Mouse (Mus musculus) embryonic facial prominence, embryonic 14.5 days (tissue): ENCODE measurements at regions not wholly inside any gene's neighbourhood (a gene's known extent, or its start where the extent isn't known, plus 50 kb on each side); places are given as distances from the start of the nearest gene placed in this dataset.

Experiments
- ATAC-seq: fragments of 200-750 bp; cut with Nextera tagmentation; 2 replicates; pipeline ENCODE4 v1.8.0; 2017; ENCODE audit warnings: low read depth, moderate number of reproducible peaks, moderate TSS enrichment
- DNase-seq: peaks from one replicate; pipeline ENCODE4 v3.0.0-alpha.2; 2015; ENCODE audit warnings: low spot score
- H3K27ac ChIP-seq: fragments of 300-500 bp; sonication (generic); replicated peaks from 2 replicates; pipeline ENCODE4 v1.5.1; 2014; ENCODE audit warnings: low read depth, mild to moderate bottlenecking, low read length, moderate library complexity
- H3K27me3 ChIP-seq: fragments of 300-500 bp; sonication (generic); replicated peaks from 2 replicates; pipeline ENCODE4 v1.6.1; 2014; ENCODE audit warnings: low read length; ENCODE audit not compliant: control insufficient read depth, insufficient read depth
- H3K36me3 ChIP-seq: fragments of 300-500 bp; sonication (generic); 2 replicates; pipeline ENCODE4 v1.6.1; 2014; ENCODE audit warnings: low read length, mixed read lengths; ENCODE audit not compliant: control insufficient read depth, insufficient read depth
- H3K4me1 ChIP-seq: fragments of 300-500 bp; sonication (generic); 2 replicates; pipeline ENCODE4 v1.6.1; 2014; ENCODE audit warnings: antibody characterized with exemption, low read length; ENCODE audit not compliant: control insufficient read depth, insufficient read depth
- H3K4me2 ChIP-seq: fragments of 300-500 bp; sonication (generic); 2 replicates; pipeline ENCODE4 v1.6.1; 2014; ENCODE audit warnings: low read depth, mild to moderate bottlenecking, low read length, moderate library complexity, mixed read lengths
- H3K4me3 ChIP-seq: fragments of 300-500 bp; sonication (generic); 2 replicates; pipeline ENCODE4 v1.5.1; 2014; ENCODE audit warnings: low read depth, mild to moderate bottlenecking, low read length
- H3K9ac ChIP-seq: fragments of 300-500 bp; sonication (generic); 2 replicates; pipeline ENCODE4 v1.6.1; 2014; ENCODE audit warnings: low read depth, mild to moderate bottlenecking, low read length, moderate library complexity, mixed read lengths
- H3K9me3 ChIP-seq: fragments of 300-500 bp; sonication (generic); 2 replicates; pipeline ENCODE4 v1.6.1; 2016; ENCODE audit warnings: low read length; ENCODE audit not compliant: control insufficient read depth
- WGBS: fragments of 180-500 bp; shearing (Covaris S2); extraction: QIAGEN DNeasy Blood & Tissue Kit; methylation state at CpG from one replicate; pipeline ENCODE4 v1.1.7; 2014; 5-methylcytosine and 5-hydroxymethylcytosine counted together

DNA sequence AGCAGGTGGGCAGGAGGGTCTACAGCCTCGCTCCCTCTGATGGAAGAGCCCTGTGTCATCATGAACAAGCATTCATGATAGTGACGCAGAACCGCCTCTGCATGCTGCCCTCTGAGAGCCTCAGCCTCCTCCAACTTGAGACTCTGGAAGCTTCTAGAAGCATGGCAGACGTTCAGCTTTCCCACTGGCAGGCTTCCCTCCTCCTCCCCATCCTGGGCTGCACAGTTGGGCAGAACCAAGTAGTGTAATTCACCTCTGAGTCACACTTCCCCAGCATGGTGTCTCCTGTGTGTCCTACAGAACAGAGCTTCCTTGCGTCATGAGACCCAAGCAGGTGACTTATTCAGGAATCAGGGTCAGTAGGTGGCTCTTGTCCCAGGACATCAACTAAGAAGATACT lies 271.3 kb upstream of the Zmiz1 start:
- DNase-seq (no peak), ATAC-seq (no peak)
- H3K9me3 ChIP-seq: no peaks in the 10 kb centered on the region
- no peak overlapping the region for H3K4me3 ChIP-seq
- 90% methylated on average over 5 of the region's 5 CpGs for WGBS
- no peaks in the 10 kb centered on the region for H3K27me3 ChIP-seq
- no peak overlapping the region for H3K27ac ChIP-seq
- no peak overlapping the region for H3K4me2 ChIP-seq
- H3K9ac ChIP-seq: no peak overlapping the region
- no peaks in the 10 kb centered on the region for H3K36me3 ChIP-seq
- H3K4me1 ChIP-seq: peaks cover 13% of the 10 kb centered on the region

DNA sequence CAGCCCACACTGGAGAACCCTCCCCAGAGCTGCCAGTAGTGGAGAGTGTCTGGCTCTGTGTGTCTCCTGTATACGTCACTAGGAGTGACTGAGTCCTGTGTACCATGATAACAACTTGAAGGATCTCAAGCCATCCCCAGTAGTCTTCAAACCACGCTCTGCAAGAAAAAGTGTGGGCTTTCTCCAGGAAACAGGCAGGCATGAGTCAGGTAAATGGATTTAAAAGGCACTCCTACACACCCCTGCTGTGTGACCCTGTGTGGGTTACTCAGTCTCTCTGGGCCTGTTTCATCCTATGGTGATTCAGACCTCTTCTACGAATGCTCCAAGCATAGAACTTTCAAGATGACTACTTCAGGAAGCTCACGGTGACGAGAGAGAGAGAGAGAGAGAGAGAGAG lies 269.7 kb upstream of the Zmiz1 start:
- Histone ChIP-seq H3K4me3 (no peak overlapping the region), H3K27me3 (no peaks in the 10 kb centered on the region), H3K4me1 (peaks cover 13% of the 10 kb centered on the region), H3K36me3 (no peaks in the 10 kb centered on the region), H3K27ac (no peak overlapping the region), H3K4me2 (no peak overlapping the region), H3K9ac (no peak overlapping the region), H3K9me3 (no peaks in the 10 kb centered on the region)
- DNase-seq: no peak
- WGBS: 81% methylated on average over 5 of the region's 5 CpGs
- ATAC-seq: no peak

DNA sequence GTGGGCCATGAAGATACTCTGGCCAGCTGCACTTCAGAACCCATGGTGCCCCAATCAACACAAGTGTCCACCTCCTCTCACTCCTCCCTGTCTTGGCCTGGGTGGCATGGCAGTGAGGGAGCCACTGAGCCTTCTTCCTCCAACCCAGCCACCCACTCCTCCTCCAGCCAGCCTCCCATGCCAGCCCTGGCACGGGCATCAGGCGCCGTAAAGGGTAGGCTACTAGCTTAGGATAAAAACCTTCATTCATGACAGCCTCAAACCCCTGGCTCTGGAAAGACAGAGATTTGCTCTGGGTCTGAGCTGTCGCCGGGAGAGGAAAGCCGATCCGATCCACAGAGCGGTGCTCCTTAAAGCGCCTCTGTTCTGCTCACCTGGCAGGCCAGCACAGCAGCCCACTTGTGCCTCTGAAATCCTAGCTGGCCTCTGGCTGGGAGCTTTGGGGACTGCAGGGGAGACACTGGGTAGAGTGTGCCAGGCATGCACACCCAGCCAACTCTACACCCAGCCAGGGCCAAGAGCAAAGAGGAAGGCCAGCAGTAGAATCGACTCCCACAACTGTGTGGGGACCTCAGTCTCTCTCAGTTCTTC lies 268.2 kb upstream of the Zmiz1 start:
- no peaks in the 10 kb centered on the region for H3K27me3 ChIP-seq
- H3K9me3 ChIP-seq: no peaks in the 10 kb centered on the region
- no peak overlapping the region for H3K9ac ChIP-seq
- H3K4me3 ChIP-seq: no peak overlapping the region
- H3K4me1 ChIP-seq: peaks cover 13% of the 10 kb centered on the region
- no peak overlapping the region for H3K4me2 ChIP-seq
- no peaks in the 10 kb centered on the region for H3K36me3 ChIP-seq
- peak; percentile 26; the same call in 1 of the 2 replicates for ATAC-seq
- H3K27ac ChIP-seq: peak overlapping the region; percentile 16; the same call in 1 of the 2 replicates
- peak; percentile 60 for DNase-seq
- 83% methylated on average over 10 of the region's 10 CpGs for WGBS

DNA sequence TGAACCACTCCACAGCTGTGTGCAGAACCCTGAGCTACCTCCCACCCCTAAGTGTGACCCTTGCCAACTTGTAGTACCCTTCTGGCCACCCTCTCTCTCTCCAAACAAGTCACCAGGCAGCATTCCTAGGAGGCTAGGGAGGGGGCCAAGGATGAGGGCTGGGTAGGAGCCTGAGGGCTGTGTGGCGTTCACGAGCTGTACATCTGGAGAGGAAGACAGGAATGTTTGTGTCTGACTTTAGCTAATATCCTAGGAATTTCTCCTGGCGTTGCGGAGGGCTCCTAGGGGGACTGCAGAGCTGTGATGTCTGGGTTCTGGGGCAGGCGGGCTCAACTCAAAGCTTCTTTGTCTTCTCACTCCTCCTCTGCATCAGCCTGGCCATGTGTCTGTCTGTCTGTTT lies 262.2 kb upstream of the Zmiz1 start:
- DNase-seq (peak; percentile 84), ATAC-seq (peak; percentile 50)
- H3K4me2 ChIP-seq: no peak overlapping the region
- WGBS: 19% methylated on average over 5 of the region's 5 CpGs
- H3K36me3 ChIP-seq: no peaks in the 10 kb centered on the region
- no peaks in the 10 kb centered on the region for H3K9me3 ChIP-seq
- H3K27ac ChIP-seq: peak overlapping the region; percentile 82
- H3K27me3 ChIP-seq: no peaks in the 10 kb centered on the region
- H3K9ac ChIP-seq: peak overlapping the region; percentile 25; the same call in 1 of the 2 replicates
- no peak overlapping the region for H3K4me3 ChIP-seq
- peaks cover 50% of the 10 kb centered on the region for H3K4me1 ChIP-seq

DNA sequence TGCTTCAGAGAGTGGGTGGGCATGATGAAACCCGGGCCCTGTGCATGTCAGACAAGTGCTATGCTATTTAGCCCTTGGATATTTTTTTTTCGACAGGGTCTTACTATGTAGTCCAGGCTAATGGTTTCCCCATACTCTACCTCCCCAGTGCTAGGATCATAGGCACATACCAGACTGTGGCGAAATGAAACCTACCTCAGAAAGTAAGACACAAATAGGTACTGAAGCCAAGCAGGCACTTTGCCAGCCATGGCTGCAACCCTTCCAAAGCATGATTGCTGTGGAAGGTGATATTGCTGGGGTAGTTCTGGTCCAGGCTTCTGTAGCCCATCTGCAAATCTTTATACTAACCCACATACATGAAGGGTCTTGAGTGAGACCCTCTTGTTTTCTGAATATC lies 259.1 kb upstream of the Zmiz1 start:
- no peaks in the 10 kb centered on the region for H3K9me3 ChIP-seq
- 58% methylated on average over 3 of the region's 3 CpGs for WGBS
- ATAC-seq (no peak; the same call in 1 of the 2 replicates), DNase-seq (no peak)
- no peak overlapping the region for H3K9ac ChIP-seq
- H3K36me3 ChIP-seq: no peaks in the 10 kb centered on the region
- no peak overlapping the region for H3K4me2 ChIP-seq
- peaks cover 55% of the 10 kb centered on the region for H3K4me1 ChIP-seq
- H3K27ac ChIP-seq: peak overlapping the region; percentile 70
- H3K4me3 ChIP-seq: no peak overlapping the region
- no peaks in the 10 kb centered on the region for H3K27me3 ChIP-seq

DNA sequence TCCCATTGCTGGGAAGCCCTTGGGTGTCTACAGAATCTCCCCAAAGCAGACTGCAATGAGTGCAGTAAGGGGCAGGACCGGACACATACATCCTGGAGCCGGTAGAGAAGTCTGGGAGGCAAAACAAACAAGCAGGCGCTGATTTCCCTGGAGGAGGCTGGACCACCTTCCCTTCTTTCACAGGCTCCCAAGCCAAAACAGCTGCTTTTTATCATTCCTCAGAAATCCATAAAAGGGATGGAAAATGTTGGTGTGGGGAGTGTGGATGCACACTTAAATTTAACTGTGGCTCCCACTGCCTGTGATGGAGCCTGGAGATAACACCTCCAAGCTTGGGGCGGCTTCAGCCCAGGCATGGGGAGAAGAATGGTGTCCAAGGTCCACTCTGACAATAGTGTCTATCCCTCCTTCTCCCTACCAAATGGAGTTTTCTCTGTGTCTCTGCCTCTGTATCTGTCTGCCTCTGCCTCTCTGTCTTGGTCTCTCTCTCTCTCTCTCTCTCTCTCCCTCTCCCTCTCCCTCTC lies 258.3 kb upstream of the Zmiz1 start:
- H3K4me2 ChIP-seq: no peak overlapping the region
- DNase-seq (peak; percentile 89), ATAC-seq (peak; percentile 32; the same call in 1 of the 2 replicates)
- H3K27me3 ChIP-seq: no peaks in the 10 kb centered on the region
- H3K36me3 ChIP-seq: no peaks in the 10 kb centered on the region
- no peaks in the 10 kb centered on the region for H3K9me3 ChIP-seq
- no peak overlapping the region for H3K9ac ChIP-seq
- H3K4me3 ChIP-seq: no peak overlapping the region
- 25% methylated on average over 4 of the region's 4 CpGs for WGBS
- peak overlapping the region; percentile 70 for H3K27ac ChIP-seq
- peaks cover 50% of the 10 kb centered on the region for H3K4me1 ChIP-seq

DNA sequence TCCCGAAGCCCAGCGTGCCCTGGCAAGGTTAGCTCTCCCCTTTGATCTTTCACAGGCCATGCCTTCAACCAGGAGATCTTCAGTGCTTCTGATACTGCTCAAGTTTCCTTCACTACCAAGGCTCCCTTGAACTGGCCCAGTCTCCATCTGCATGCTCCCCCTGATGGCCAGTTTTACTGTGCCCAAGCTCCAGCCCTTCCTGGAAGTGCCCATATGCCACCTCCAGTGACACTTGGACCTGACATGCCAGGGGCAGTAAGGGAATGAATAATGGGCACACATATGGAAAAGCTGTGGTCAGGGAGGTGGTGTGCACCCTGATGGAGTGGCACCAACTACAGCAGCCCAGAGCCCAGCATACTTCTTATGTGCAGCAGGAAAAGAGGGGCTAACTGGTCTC lies 256.7 kb upstream of the Zmiz1 start:
- Histone ChIP-seq H3K9ac (no peak overlapping the region), H3K27ac (no peak overlapping the region), H3K9me3 (no peaks in the 10 kb centered on the region), H3K4me1 (peaks cover 41% of the 10 kb centered on the region), H3K36me3 (no peaks in the 10 kb centered on the region), H3K4me2 (no peak overlapping the region), H3K27me3 (no peaks in the 10 kb centered on the region), H3K4me3 (no peak overlapping the region)
- DNase-seq (no peak), ATAC-seq (no peak)
- 76% methylated on average over 2 of the region's 2 CpGs for WGBS

DNA sequence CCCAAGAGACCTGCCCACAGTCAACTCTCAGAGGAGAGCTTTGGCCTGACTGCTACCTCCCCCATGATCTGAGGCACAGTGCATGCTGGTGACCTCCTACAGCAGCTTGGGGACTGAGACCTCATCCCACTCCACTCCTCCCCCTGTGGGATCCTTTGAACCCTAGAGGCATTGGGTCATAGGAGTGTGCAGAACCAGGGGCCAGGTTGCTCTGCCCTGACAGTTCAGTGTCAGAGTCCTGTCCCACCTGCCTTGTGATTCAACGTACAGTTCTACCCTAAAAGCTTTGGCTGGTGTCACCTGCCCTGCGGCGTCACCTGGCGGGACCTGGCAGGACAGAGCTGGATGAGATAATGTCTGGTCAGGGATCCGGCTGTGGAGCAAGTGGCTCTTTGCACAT lies 254.9 kb upstream of the Zmiz1 start:
- no peaks in the 10 kb centered on the region for H3K27me3 ChIP-seq
- no peak overlapping the region for H3K4me3 ChIP-seq
- no peaks in the 10 kb centered on the region for H3K36me3 ChIP-seq
- H3K4me2 ChIP-seq: no peak overlapping the region
- WGBS: 87% methylated on average over 5 of the region's 5 CpGs
- ATAC-seq (no peak), DNase-seq (no peak)
- H3K9ac ChIP-seq: no peak overlapping the region
- H3K9me3 ChIP-seq: no peaks in the 10 kb centered on the region
- H3K4me1 ChIP-seq: peaks cover 42% of the 10 kb centered on the region
- no peak overlapping the region for H3K27ac ChIP-seq

DNA sequence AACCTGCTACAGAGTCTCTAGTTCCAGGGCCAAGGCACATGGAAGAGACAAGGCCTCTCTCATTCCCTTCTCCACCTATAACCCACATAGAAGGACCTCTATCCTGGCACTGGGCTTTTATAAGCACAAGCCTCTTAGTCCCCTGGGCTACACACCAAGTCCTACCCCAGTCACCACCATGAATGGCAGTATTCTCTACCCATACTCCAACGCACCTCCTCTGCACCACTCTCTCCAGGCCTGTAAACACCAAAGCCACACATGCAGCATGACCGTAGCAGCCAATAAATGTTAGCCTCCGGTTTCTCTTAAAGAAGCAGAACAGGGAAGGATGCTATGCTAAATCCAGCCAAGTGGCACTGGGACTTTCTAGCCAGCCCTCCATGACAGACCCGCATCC lies 252.1 kb upstream of the Zmiz1 start:
- no peak for DNase-seq
- WGBS: 70% methylated on average over 4 of the region's 4 CpGs
- ATAC-seq: 0 out of 2 replicates have a peak, but pooled peaks have one; percentile 15
- Histone ChIP-seq H3K4me1 (peaks cover 24% of the 10 kb centered on the region), H3K27me3 (no peaks in the 10 kb centered on the region), H3K9me3 (no peaks in the 10 kb centered on the region), H3K36me3 (no peaks in the 10 kb centered on the region), H3K4me2 (no peak overlapping the region), H3K4me3 (no peak overlapping the region), H3K9ac (no peak overlapping the region), H3K27ac (peak overlapping the region; percentile 45; the same call in 1 of the 2 replicates)
